Mouse (Mus musculus) spleen, adult 18-20 months (tissue): ENCODE results near the gene Nub1.

Experiments used
- DNase-seq, 2 experiments: peaks; one replicate each; pipeline ENCODE4 v3.0.0; 2022; ENCODE audit warnings: mixed read lengths in 2 of 2

Gene Nub1

GRCm38 (mm10) chr5:24704615-24705014 is 19.3 kb downstream of the Nub1 start:
- DNase-seq, result no peak

GRCm38 (mm10) chr5:24709962-24710361 is 24.6 kb downstream of the Nub1 start:
- DNase-seq, result no peak

GRCm38 (mm10) chr5:24711615-24712014 is 26.3 kb downstream of the Nub1 start:
- no peak for DNase-seq

GRCm38 (mm10) chr5:24713199-24713598 is 27.9 kb downstream of the Nub1 start:
- no peak for DNase-seq

GRCm38 (mm10) chr5:24713987-24714386 is 28.7 kb downstream of the Nub1 start:
- no peak for DNase-seq

GRCm38 (mm10) chr5:24718076-24718475 is 32.7 kb downstream of the Nub1 start:
- DNase-seq, result no peak

GRCm38 (mm10) chr5:24719852-24720251 is 34.5 kb downstream of the Nub1 start:
- DNase-seq, result no peak

- no peak for DNase-seq
Measured at GRCm38 (mm10) chr5:24723527-24724269, 38.4 kb downstream of the Nub1 start.

- no peak for DNase-seq
Measured at GRCm38 (mm10) chr5:24724270-24724634, 38.9 kb downstream of the Nub1 start.

GRCm38 (mm10) chr5:24724805-24725204 is 39.5 kb downstream of the Nub1 start:
- DNase-seq, result no peak

GRCm38 (mm10) chr5:24725897-24726296 is 40.6 kb downstream of the Nub1 start:
- no peak for DNase-seq

GRCm38 (mm10) chr5:24726901-24727836 is 41.8 kb downstream of the Nub1 start:
- DNase-seq, result no peak

GRCm38 (mm10) chr5:24729797-24730487 is 44.6 kb downstream of the Nub1 start:
- no peak for DNase-seq

- DNase-seq, result no peak
Measured at GRCm38 (mm10) chr5:24730488-24730871, 45.1 kb downstream of the Nub1 start, which contains the start of gene Wdr86. Gene Wdr86 (minus strand): TSS chr5:24730727.

- no peak for DNase-seq
Measured at GRCm38 (mm10) chr5:24730986-24731385, 45.7 kb downstream of the Nub1 start.

- DNase-seq, result no peak
Measured at GRCm38 (mm10) chr5:24733134-24733533, 47.8 kb downstream of the Nub1 start.

- DNase-seq, result no peak
Measured at GRCm38 (mm10) chr5:24733771-24734426, 48.6 kb downstream of the Nub1 start.

GRCm38 (mm10) chr5:24737595-24737994 is 52.3 kb downstream of the Nub1 start:
- no peak for DNase-seq

- DNase-seq, result no peak
Measured at GRCm38 (mm10) chr5:24738517-24738916, 53.2 kb downstream of the Nub1 start.

- DNase-seq, result peak; percentile 67
Measured at GRCm38 (mm10) chr5:24739141-24739753, 53.9 kb downstream of the Nub1 start.

GRCm38 (mm10) chr5:24741172-24741885 is 56.0 kb downstream of the Nub1 start:
- no peak for DNase-seq

GRCm38 (mm10) chr5:24743956-24744355 is 58.6 kb downstream of the Nub1 start:
- no peak for DNase-seq
